Mouse (Mus musculus) cerebellum, postnatal 14 days (tissue): ENCODE results near the gene Gm21834.

Experiments used
- DNase-seq, 2 experiments: peaks; one replicate each; pipeline ENCODE4 v3.0.0; 2021; ENCODE audit warnings: mixed read lengths in 2 of 2

Gene Gm21834

DNA sequence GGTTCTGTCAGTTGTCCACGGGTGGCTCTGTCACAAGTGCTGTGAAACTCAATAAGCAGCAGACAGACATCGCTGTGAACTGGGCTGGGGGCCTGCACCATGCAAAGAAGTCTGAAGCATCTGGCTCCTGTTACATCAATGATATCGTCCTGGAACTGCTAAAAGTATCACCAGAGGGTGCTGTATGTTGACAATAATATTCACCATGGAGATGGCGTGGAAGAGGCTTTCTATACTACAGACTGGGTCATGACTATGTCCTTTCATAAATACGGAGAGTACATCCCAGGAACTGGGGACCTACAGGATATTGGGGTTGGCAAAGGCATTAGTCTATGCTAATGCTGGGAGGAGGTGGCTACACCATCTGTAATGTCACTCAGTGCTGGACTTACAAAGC lies at the start of gene Gm21834:
Gene Gm21834 (minus strand): TSS at position 101 of the 400 bp plus-strand sequence.
- no peak for DNase-seq

DNA sequence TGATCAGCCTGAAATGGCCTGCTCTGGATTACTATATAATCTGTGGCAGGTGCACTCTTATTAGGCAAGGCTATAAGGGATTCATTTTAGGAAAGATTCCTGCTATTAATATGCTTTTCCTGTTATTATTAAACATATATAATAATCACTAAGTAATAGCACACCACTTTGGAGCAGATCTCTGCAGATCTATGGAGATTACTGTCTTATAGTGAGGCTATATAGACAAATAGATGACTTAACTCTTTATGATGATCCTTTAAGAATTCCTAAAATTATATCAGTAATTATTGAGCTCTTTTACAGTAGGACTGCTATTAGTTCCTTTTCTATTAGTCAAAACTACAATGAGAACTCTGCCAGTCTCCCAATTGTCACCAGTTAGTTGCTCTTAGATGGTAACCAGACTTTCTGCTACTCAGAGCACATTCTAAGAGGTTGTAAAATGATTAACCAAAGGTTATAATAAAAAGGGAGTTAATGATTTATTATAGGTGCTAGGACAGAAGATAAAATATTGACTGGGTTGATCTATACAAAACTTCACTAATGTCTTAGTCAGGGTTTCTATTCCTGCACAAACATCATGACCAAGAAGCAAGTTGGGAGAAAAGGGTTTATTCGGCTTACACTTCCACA lies 46.3 kb upstream of the Gm21834 start:
- DNase-seq: no peak

- DNase-seq: peak; percentile 59 to 63
Observed at GRCm38 (mm10) chr17:57770904-57771303, 28.9 kb upstream of the Gm21834 start.

DNA sequence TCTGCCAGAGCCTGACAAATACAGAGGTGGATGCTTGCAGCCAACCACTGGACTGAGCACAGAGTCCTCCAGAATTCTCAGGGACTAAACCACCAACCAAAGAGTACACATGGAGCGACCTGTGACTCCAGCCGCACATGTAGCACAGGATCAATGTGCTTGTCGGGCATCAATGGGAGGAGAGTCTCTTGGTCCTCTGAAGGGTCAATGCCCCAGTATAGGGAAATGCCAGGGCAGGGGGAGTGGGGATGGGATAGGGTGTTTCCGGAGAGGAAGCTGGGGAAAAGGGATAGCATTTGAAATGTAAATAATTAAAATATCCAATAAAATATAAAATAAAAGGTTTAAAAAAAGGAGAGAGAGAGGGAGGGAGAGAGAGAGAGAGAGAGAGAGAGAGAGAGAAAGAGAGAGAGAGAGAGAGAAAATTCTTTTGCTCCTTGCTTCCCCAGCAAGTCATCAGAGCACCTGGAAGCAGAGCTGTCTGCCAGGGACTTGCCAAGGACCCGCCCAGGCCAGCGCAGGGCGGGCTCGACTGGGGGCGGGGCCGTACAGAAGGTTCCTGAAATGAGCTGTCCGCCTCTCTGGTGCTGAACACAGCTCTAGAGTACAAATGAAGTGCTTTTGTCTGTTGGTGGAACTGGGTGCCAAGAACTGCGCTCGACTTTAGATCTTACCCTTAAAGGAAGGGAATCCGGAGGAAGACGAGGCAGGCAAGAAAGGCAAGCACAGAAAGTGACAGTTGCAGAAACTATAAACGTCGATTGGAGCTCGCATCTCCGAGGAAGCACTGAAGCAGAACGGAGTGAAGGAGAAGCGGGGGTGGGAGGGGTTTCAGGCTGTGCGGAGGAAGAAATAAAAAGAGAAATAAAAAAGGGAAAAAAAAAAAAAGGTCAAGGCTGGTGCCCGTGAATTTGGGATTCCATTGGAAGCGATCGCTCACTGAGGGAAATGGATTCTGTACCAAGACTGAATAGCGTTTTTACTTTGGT lies 26.9 kb upstream of the Gm21834 start, which contains the start of gene Cntnap5c:
Gene Cntnap5c (plus strand): TSS at position 949 of the 989 bp plus-strand sequence.
- DNase-seq: peak; percentile 60 to 71

GRCm38 (mm10) chr17:57767306-57767705 lies 25.3 kb upstream of the Gm21834 start:
- no peak for DNase-seq

- DNase-seq: no peak
Observed at GRCm38 (mm10) chr17:57758033-57758432, 16.0 kb upstream of the Gm21834 start.

GRCm38 (mm10) chr17:57694791-57695190 lies 47.2 kb downstream of the Gm21834 start:
- DNase-seq: peak; percentile 13 to 19
